Mouse (Mus musculus) olfactory bulb, adult 2 months (tissue): ENCODE measurements around the gene Atp5j. TPM values are rescaled to one million over a fixed set of nuclear protein-coding genes. Genes with fewer than 3 reads are reported as not detected.
A peak's percentile ranks its signal among the peaks of the same experiment; 100 is the strongest.

Experiments
- H3K27ac ChIP-seq: fragments of 200-500 bp; 2 replicates; pipeline ENCODE4 v1.5.1; 2012; ENCODE audit warnings: low read depth, low read length; ENCODE audit not compliant: insufficient read depth
- H3K4me1 ChIP-seq: fragments of 200-500 bp; 2 replicates; pipeline ENCODE4 v1.6.1; 2012; ENCODE audit warnings: low read length; ENCODE audit not compliant: control insufficient read depth, insufficient read depth
- H3K4me3 ChIP-seq: fragments of 200-500 bp; 2 replicates; pipeline ENCODE4 v1.5.1; 2012; ENCODE audit warnings: mild to moderate bottlenecking, low read depth, low read length, moderate library complexity; ENCODE audit not compliant: insufficient read depth
- CTCF ChIP-seq: fragments of 200-500 bp; IDR thresholded peaks from 2 replicates; pipeline ENCODE4 v1.5.1; 2012; ENCODE audit warnings: low read depth, mild to moderate bottlenecking, low read length, moderate library complexity; ENCODE audit not compliant: insufficient read depth
- POLR2A ChIP-seq: fragments of 200-500 bp; IDR thresholded peaks from 2 replicates; pipeline ENCODE4 v1.6.1; 2012; ENCODE audit warnings: mild to moderate bottlenecking, low read depth, low read length, moderate library complexity; ENCODE audit not compliant: insufficient read depth
- WGBS: fragments of 180-500 bp; shearing (Covaris S2); methylation state at CpG from one replicate; pipeline ENCODE4 v1.1.7; 2018; 5-methylcytosine and 5-hydroxymethylcytosine counted together
- polyA plus RNA-seq: library from polyadenylated mRNA; stranded (reverse); fragments of >200 nt; gene quantifications from 2 replicates; pipeline ENCODE4 v1.2.4, GENCODE M21; 2012; ENCODE audit warnings: low replicate concordance; ENCODE audit not compliant: missing spikeins, insufficient read depth, insufficient read length

Atp5j gene
- polyA plus RNA-seq, 1 experiment: not detected

DNA sequence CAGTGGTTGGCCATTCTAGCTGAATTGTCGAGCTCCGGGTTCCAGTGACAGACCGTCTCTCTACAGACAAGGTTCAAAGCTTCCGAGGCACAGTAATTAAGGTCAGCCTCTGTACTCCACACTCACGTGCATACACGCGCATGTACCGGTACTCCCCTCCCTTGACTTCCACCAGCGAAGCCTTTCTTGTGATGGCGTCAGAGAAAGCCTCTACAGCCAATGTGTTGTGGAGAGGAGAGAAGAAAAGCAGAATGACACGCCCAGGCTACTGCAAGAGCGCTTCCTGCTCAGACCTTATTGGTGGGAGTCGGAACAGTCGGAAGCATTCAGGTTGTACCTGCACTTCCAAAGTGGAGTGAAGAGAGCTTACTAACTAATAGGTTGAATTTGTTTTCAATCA lies 42.0 kb downstream of the Atp5j start:
- H3K4me3 ChIP-seq: no peak overlapping the region
- no peaks in the 10 kb centered on the region for H3K4me1 ChIP-seq
- H3K27ac ChIP-seq: no peak overlapping the region
- TF ChIP-seq POLR2A (no peak), CTCF (no peak)
- 94% methylated on average over 14 of the region's 14 CpGs for WGBS

DNA sequence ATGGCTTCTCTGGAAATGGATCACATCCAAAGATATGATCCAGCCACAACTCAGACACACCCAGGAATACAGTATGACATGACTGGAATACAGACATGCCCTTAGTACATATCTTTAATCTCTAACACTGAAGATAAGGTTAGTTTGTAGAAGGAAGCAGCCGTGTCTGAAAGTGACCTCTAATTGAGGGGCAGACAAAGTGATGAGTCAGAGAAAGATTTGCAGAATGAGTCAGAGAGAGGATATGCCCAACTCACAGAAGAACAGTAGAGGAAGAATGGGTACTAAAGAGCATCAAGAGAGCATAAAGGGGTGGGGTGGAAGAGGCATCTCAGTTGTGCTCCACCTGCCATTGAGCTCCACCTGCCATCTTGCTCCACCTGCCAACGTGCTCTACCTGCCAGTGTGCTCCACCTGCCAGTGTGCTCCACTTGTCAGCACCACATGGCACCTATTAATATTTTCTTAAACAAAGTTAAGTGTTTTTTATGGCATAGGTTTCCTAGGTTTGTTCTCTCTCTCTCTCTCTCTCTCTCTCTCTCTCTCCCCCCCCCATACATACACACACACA lies 44.7 kb downstream of the Atp5j start:
- no peaks in the 10 kb centered on the region for H3K4me1 ChIP-seq
- 77% methylated on average over 2 of the region's 2 CpGs for WGBS
- TF ChIP-seq POLR2A: no peak
- no peak for TF ChIP-seq CTCF
- no peak overlapping the region for H3K27ac ChIP-seq
- no peak overlapping the region for H3K4me3 ChIP-seq

DNA sequence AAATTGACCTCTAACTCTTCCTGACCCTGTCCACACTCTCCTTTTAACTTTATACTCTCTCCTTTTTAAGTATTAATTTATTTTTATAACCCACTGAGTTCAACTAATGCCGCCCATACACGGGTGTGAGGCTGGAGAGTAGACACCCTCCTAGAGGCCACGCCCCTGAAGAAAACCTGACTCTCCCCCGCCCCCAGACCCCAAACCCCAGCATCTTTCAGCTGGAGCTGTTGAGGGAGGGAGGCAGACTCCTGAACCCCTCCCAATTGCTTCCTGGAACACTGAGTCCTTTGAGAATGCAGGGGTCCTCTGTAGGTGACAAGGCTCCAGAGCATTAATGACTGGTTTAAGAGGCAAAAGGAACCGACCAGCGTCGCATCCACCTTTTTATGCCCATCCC lies 50.5 kb downstream of the Atp5j start:
- 43% methylated on average over 7 of the region's 7 CpGs for WGBS

DNA sequence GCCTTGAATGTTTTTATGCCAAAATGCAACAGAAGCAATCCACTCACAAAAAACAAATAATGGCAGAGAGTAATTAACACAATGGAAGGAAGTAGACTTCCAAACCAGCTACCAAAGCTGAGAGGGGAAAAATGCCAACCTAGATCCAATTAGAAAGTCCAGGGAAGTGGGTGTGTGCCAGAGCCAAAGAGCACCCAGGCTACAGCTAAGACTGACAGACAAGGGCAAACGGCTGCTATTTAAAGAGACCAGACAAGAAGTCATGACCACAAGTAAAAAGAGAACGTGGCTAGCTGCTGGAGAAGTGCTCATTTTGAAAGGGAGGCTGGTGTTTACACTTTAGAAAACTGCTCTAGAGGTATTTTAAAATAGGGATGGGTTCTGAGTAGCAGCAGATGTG lies 52.1 kb downstream of the Atp5j start:
- Histone ChIP-seq H3K27ac (no peak overlapping the region), H3K4me1 (no peaks in the 10 kb centered on the region), H3K4me3 (no peak overlapping the region)
- WGBS: 34% methylated on average over 2 of the region's 2 CpGs
- no peak for TF ChIP-seq CTCF
- TF ChIP-seq POLR2A: no peak

More for the DNA sequence above, 50.5 kb downstream of the Atp5j start:
- H3K27ac ChIP-seq: no peak overlapping the region
- no peak overlapping the region for H3K4me3 ChIP-seq
- no peaks in the 10 kb centered on the region for H3K4me1 ChIP-seq
- TF ChIP-seq CTCF: no peak
- TF ChIP-seq POLR2A: no peak

DNA sequence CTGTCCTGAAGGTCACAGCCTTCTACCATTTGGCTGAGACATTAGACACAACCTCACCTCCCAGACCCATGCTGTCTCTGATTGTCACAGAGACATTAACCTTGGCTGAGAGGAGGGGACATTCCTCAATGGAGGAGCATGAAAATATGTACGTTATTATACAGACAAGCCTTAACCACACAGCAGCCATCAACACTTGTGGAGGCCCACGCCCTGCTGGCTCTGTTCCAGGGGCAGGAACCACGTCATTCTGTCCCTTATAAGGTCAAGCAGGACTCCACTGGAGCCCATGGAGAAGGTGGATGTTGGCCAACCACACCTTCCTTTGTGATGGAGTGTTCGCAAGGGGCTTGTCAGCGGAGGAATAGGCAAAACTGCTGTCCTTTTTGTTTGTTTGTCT lies 55.7 kb downstream of the Atp5j start:
- TF ChIP-seq POLR2A: no peak
- TF ChIP-seq CTCF: no peak
- no peak overlapping the region for H3K4me3 ChIP-seq
- 86% methylated on average over 5 of the region's 5 CpGs for WGBS

DNA sequence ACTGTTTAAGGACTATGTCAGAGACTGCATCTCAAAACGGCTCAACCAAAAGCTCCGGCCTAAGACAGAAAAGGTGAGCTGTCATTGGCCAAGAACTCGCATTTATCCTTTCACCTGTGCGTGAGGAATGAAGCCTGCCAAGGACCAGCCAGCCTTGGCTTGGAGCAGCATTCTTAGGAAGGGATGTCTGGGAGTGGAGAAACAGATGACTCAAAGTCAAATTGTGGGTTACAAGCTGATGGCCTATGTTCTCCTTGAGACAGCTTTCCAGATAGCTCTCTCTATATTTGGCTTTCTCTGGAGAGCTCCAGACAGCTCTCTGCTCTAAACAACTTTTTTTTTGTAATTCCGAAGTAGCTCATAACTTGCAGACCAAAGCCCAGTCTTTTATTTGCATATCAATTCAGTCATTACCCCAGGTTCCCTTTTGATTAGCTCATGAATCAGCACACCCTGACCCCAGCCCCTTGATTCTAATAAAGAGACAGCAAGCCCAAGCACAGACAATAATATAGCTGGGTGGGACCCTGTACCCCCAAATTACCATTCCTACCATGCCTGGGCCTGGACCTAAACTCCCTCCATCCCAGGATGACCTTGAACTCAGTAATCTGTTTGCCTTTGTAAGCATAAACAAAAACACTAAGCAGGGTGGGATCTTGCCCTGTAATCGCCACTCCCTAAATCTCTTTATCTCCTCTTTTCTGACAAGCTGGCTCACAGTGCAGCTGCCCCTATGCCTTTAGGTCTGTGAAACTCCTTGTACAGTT lies 56.4 kb downstream of the Atp5j start:
- peak overlapping the region; percentile 29; the same call in 1 of the 2 replicates for H3K27ac ChIP-seq
- WGBS: 75% methylated on average over 6 of the region's 6 CpGs
- no peak overlapping the region for H3K4me3 ChIP-seq
- TF ChIP-seq POLR2A (no peak), CTCF (no peak)
- peaks cover 2% of the 10 kb centered on the region; the same call in 1 of the 2 replicates for H3K4me1 ChIP-seq

More for the DNA sequence above, 55.7 kb downstream of the Atp5j start:
- no peak overlapping the region for H3K27ac ChIP-seq
- peaks cover 2% of the 10 kb centered on the region; the same call in 1 of the 2 replicates for H3K4me1 ChIP-seq

DNA sequence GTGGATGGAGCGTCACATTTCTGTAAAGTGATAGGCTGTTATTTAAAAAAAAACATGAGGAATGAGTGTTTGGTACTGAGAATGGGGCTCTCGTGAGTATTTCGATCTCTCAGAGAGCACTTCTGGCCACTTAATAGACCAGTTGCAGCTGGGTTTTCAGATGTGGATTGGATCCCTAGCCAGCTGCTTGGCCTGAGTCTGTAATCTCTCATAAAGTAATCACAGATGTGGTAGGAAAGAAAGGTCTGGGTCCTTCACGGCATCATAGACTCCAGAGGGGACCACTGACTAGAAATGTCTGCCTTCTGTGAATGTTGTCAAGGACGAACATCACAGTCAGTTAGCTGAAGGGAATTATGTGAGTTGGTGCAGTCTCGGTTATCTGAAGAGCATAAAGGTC lies 57.0 kb downstream of the Atp5j start:
- TF ChIP-seq CTCF: no peak
- no peak for TF ChIP-seq POLR2A
- no peak overlapping the region for H3K4me3 ChIP-seq
- 83% methylated on average over 6 of the region's 6 CpGs for WGBS
- H3K27ac ChIP-seq: peak overlapping the region; percentile 29; the same call in 1 of the 2 replicates
- H3K4me1 ChIP-seq: peaks cover 2% of the 10 kb centered on the region; the same call in 1 of the 2 replicates

Other genes starting within 250 kb of the Atp5j start
- not detected in 2 replicates for gene Mrpl39, start 99.9 kb downstream of the Atp5j start, polyA plus RNA-seq
- gene Jam2, start 61.5 kb downstream of the Atp5j start, polyA plus RNA-seq: not detected in 2 replicates
- 390 TPM in 1 of 2 replicates, not detected in the other for gene Gabpa, start 700 bp downstream of the Atp5j start, polyA plus RNA-seq